Mouse (Mus musculus): ENCODE data around the gene Gm18596. TPM values are rescaled to one million over a fixed set of nuclear protein-coding genes. Genes with fewer than 3 reads are reported as not detected.
"Not testable (repeated sequence)": the region's sequence is repeated elsewhere in the genome, so short reads cannot be mapped to it uniquely, and the experiment has no call there.

Gm18596 gene
- polyA plus RNA-seq (2012; rRNA removed): not detected in 2 replicates

DNA sequence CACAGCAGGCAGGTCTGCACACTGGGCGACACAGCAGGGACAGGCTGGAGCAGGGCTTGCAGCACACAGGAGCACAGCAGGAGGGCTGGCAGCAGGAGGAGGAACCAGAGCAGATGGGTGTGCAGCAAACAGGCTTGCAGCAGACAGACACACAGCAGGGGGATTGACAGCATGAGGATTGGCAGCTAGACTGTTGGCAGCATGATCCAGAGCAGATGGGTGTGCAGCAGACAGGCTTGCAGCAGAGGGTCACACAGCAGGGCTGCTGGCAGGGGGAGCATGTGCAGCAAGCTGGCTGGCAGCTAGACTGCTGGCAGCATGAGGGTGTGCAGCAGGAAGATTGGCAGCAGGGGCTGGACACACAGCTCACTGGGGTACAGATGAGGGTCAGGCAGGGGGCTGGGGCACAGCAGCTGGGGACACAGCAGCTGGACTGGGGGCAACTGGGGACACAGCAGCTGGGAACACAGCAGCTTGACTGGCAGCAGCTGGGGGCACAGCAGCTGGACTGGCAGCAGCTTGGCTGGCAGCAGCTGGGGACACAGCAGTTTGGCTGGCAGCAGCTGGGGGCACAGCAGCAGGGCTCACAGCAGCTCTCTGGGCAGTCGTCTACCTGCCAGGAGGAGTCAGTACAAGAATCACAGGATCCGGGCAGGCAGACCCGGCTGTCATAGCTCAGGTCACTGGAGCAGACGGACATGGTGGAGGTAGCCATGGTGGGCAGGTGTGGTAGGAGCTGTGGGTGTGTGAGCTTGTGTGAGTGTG, at the start of gene Gm18596:
Gene Gm18596 (minus strand): TSS at position 715 of the 765 bp plus-strand sequence.
- H3K27ac ChIP-seq (ENCODE audit: insufficient read depth, low read depth, low read length); H3K4me1 ChIP-seq (ENCODE audit: control insufficient read depth, insufficient read depth, insufficient read length, low read length); H3K4me3 ChIP-seq (ENCODE audit: low read depth, low read length); H3K27me3 ChIP-seq (ENCODE audit: control insufficient read depth, insufficient read depth, low read length); H3K36me3 ChIP-seq (ENCODE audit: control insufficient read depth, insufficient read depth, low read length): not testable (repeated sequence)
- WGBS: 51% methylated on average over 4 of the region's 5 CpGs

DNA sequence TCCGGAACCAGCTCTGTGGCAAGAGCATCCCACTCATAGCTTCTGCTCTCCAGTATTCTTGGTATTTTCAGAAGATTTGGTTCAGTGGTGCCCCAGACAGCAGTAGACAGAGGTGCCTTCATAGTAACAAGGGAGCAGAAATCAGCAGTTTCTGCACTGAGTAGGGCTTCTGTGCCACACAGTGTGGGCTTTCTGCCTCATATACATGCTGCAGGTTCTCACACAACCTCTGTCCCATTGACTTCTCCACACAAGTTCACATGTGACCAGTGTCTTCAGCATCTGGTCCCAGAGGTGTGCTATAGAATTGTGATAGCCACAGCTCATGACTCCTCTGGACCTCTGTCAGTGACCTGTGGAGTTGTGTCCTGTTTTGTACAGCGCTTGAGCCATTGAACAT, 46.2 kb upstream of the Gm18596 start:
- H3K27ac ChIP-seq (ENCODE audit: insufficient read depth, low read depth, low read length): no peak overlapping the region
- WGBS: 74% methylated on average over 2 of the region's 2 CpGs
- H3K36me3 ChIP-seq (ENCODE audit: control insufficient read depth, insufficient read depth, low read length): no peaks in the 10 kb centered on the region
- no peaks in the 10 kb centered on the region for H3K27me3 ChIP-seq (ENCODE audit: control insufficient read depth, insufficient read depth, low read length)
- H3K4me3 ChIP-seq (ENCODE audit: low read depth, low read length): no peak overlapping the region
- TF ChIP-seq CTCF (IDR thresholded peaks at IDR 0.05; ENCODE audit: extremely low read depth, insufficient read length, insufficient replicate concordance, low read depth, low read length): no peak
- no peak for TF ChIP-seq POLR2A (IDR thresholded peaks at IDR 0.05; ENCODE audit: low read depth, low read length)
- H3K4me1 ChIP-seq (ENCODE audit: control insufficient read depth, insufficient read depth, insufficient read length, low read length): no peaks in the 10 kb centered on the region

DNA sequence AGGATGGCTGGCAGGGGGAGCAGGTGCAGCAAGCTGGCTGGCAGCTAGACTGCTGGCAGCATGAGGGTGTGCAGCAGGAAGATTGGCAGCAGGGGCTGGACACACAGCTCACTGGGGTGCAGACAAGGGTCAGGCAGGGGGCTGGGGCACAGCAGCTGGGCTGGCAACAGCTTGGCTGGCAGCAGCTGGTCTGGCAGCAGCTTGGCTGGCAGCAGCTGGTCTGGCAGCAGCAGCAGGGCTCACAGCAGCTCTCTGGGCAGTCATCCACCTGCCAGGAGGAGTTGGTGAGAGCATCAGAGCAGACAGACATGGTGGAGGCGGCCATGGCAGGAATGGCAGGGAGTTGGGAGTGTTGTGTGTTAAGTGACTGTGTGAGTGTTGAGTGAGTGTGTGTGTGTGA, 45.4 kb upstream of the Gm18596 start, which contains the start of gene Gm7137:
Gene Gm7137 (minus strand): TSS at position 325 of the 400 bp plus-strand sequence.
- 60% methylated on average over 1 of the region's 1 CpGs for WGBS

DNA sequence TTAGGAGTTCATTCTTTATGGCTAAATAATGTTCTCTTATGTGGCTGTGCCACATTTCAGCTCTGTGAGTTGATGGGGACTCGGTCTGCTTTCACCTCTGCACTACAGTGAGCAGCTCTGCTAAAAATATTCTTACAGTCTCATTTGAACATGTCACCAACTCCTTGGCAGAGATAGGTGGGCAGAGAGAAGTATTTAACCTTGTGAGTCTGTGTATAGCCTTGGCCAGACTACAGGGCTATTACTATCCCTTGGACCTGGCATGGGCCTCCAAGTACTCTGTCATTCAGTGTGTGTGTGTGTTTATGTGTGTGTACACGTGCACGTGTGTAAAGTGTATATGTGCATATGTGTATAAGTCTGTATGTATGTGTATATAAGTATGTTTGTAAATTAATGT, 41.0 kb upstream of the Gm18596 start:
- 91% methylated on average over 2 of the region's 3 CpGs for WGBS
- H3K4me3 ChIP-seq (ENCODE audit: low read depth, low read length); H3K27ac ChIP-seq (ENCODE audit: insufficient read depth, low read depth, low read length); H3K4me1 ChIP-seq (ENCODE audit: control insufficient read depth, insufficient read depth, insufficient read length, low read length); H3K36me3 ChIP-seq (ENCODE audit: control insufficient read depth, insufficient read depth, low read length); H3K27me3 ChIP-seq (ENCODE audit: control insufficient read depth, insufficient read depth, low read length): not testable (repeated sequence)

More for the DNA sequence above, 45.4 kb upstream of the Gm18596 start, which contains the start of gene Gm7137:
- H3K4me3 ChIP-seq (ENCODE audit: low read depth, low read length); H3K27ac ChIP-seq (ENCODE audit: insufficient read depth, low read depth, low read length); H3K36me3 ChIP-seq (ENCODE audit: control insufficient read depth, insufficient read depth, low read length); H3K4me1 ChIP-seq (ENCODE audit: control insufficient read depth, insufficient read depth, insufficient read length, low read length); H3K27me3 ChIP-seq (ENCODE audit: control insufficient read depth, insufficient read depth, low read length): not testable (repeated sequence)

DNA sequence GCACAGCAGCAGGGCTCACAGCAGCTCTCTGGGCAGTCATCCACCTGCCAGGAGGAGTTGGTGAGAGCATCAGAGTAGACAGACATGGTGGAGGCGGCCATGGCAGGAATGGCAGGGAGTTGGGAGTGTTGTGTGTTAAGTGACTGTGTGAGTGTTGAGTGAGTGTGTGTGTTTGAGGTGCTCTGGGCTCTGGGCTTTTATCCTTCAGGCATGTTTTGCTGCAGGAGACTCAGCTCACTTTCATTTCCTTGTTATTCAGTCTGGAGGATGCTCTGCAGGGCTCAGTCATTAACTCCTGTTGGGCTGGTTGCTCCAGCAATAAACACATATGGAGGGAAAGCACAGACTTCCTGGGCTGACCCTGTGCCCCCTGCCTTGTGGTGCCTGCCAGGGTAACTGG, 40.0 kb upstream of the Gm18596 start, which contains the start of gene Gm3250:
Gene Gm3250 (minus strand): TSS at position 101 of the 400 bp plus-strand sequence.
- not testable (repeated sequence) for H3K4me1 ChIP-seq (ENCODE audit: control insufficient read depth, insufficient read depth, insufficient read length, low read length)
- WGBS: 50% methylated on average over 1 of the region's 1 CpGs

DNA sequence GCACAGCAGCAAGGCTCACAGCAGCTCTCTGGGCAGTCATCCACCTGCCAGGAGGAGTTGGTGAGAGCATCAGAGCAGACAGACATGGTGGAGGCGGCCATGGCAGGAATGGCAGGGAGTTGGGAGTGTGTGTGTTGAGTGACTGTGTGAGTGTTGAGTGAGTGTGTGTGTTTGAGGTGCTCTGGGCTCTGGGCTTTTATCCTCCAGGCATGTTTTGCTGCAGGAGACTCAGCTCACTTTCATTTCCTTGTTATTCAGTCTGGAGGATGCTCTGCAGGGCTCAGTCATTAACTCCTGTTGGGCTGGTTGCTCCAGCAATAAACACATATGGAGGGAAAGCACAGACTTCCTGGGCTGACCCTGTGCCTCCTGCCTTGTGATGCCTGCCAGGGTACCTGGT, 34.4 kb upstream of the Gm18596 start, which contains the start of gene Gm7138:
Gene Gm7138 (minus strand): TSS at position 101 of the 400 bp plus-strand sequence.
- H3K4me1 ChIP-seq (ENCODE audit: control insufficient read depth, insufficient read depth, insufficient read length, low read length); H3K4me3 ChIP-seq (ENCODE audit: low read depth, low read length); H3K36me3 ChIP-seq (ENCODE audit: control insufficient read depth, insufficient read depth, low read length); H3K27ac ChIP-seq (ENCODE audit: insufficient read depth, low read depth, low read length); H3K27me3 ChIP-seq (ENCODE audit: control insufficient read depth, insufficient read depth, low read length): not testable (repeated sequence)
- 20% methylated on average over 1 of the region's 1 CpGs for WGBS

More for the DNA sequence above, 40.0 kb upstream of the Gm18596 start, which contains the start of gene Gm3250:
- not testable (repeated sequence) for H3K36me3 ChIP-seq (ENCODE audit: control insufficient read depth, insufficient read depth, low read length); H3K4me3 ChIP-seq (ENCODE audit: low read depth, low read length); H3K27ac ChIP-seq (ENCODE audit: insufficient read depth, low read depth, low read length); H3K27me3 ChIP-seq (ENCODE audit: control insufficient read depth, insufficient read depth, low read length)

DNA sequence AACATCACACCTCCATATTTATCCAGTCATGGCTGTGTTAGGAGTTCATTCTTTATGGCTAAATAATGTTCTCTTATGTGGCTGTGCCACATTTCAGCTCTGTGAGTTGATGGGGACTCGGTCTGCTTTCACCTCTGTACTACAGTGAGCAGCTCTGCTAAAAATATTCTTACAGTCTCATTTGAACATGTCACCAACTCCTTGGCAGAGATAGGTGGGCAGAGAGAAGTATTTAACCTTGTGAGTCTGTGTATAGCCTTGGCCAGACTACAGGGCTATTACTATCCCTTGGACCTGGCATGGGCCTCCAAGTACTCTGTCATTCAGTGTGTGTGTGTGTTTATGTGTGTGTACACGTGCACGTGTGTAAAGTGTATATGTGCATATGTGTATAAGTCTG, 29.7 kb upstream of the Gm18596 start:
- not testable (repeated sequence) for H3K27ac ChIP-seq (ENCODE audit: insufficient read depth, low read depth, low read length); H3K4me1 ChIP-seq (ENCODE audit: control insufficient read depth, insufficient read depth, insufficient read length, low read length); H3K4me3 ChIP-seq (ENCODE audit: low read depth, low read length); H3K27me3 ChIP-seq (ENCODE audit: control insufficient read depth, insufficient read depth, low read length); H3K36me3 ChIP-seq (ENCODE audit: control insufficient read depth, insufficient read depth, low read length)
- 80% methylated on average over 3 of the region's 3 CpGs for WGBS

DNA sequence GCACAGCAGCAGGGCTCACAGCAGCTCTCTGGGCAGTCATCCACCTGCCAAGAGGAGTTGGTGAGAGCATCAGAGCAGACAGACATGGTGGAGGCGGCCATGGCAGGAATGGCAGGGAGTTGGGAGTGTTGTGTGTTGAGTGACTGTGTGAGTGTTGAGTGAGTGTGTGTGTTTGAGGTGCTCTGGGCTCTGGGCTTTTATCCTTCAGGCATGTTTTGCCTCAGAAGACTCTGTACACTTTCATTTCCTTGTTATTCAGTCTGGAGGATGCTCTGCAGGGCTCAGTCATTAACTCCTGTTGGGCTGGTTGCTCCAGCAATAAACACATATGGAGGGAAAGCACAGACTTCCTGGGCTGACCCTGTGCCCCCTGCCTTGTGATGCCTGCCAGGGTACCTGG, 28.8 kb upstream of the Gm18596 start, which contains the start of gene Gm3238:
Gene Gm3238 (minus strand): TSS at position 101 of the 400 bp plus-strand sequence.
- not testable (repeated sequence) for H3K27me3 ChIP-seq (ENCODE audit: control insufficient read depth, insufficient read depth, low read length); H3K36me3 ChIP-seq (ENCODE audit: control insufficient read depth, insufficient read depth, low read length); H3K4me1 ChIP-seq (ENCODE audit: control insufficient read depth, insufficient read depth, insufficient read length, low read length); H3K27ac ChIP-seq (ENCODE audit: insufficient read depth, low read depth, low read length); H3K4me3 ChIP-seq (ENCODE audit: low read depth, low read length)
- WGBS: no CpG with 5 or more reads among the region's 1 CpGs
